9 mouse cellular contexts compared by ENCODE assay signal in the genomic region with DNA sequence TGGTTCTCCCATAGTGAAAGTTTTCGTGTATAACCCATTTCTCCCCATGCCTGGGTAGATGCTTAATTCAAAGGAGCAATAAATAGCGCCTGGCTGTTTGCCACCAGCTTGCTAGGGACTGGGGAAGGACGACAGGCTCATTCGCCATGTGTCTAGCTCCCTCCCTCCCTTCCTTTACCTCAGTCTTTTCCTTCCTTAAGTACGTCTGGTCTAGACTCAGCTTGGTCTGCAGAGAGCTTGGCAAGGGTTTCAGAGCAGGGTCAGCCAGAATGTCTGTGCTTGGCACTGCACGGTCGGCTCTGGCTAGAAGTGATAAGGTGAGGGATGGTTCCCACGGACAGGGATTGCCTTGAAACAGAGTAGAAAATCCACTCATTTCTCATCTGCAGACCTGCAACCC.
A peak's percentile ranks its signal among the peaks of the same experiment; 100 is the strongest.
DNase-seq lines count a peak whose midpoint lies in the region; ATAC-seq and TF ChIP-seq lines count a peak whose summit lies in the region.
"Had no signal": no experiment of that assay in that cellular context is flagged by ENCODE, and none has a peak within 500 bp of the region (broad histone marks: within the 10 kb centered on the region; RNA-seq: fewer than 3 reads in every experiment).

No protein-coding gene starts in this region.

- no peaks in the 10 kb centered on the region; the same call in 1 of the 2 replicates for H3K36me3 ChIP-seq in lung, embryonic 14.5 days (ENCODE audit: insufficient read depth)
- H3K36me3 ChIP-seq in limb, embryonic 14.5 days (ENCODE audit: control insufficient read depth, insufficient read depth, low read length), result no peaks in the 10 kb centered on the region; the same call in 1 of the 2 replicates
- H3K36me3 ChIP-seq: stomach, embryonic 15.5 days had no signal

- no peak for TF ChIP-seq CTCF in lung, embryonic 14.5 days (IDR thresholded peaks at IDR 0.05; ENCODE audit: low read depth)
- no peak for TF ChIP-seq CTCF in brain, embryonic 14.5 days (IDR thresholded peaks at IDR 0.05; ENCODE audit: borderline replicate concordance, extremely low read depth, insufficient read depth, insufficient read length)
- no peak for TF ChIP-seq CTCF in gastrocnemius, adult 2 months (IDR thresholded peaks at IDR 0.05)

- no peak; the same call in 1 of the 2 replicates for ATAC-seq in lung, embryonic 14.5 days (ENCODE audit: insufficient read depth)
- no peak for ATAC-seq in limb, embryonic 14.5 days (ENCODE audit: low FRiP score, low read depth)
- ATAC-seq: forebrain, embryonic 13.5 days had no signal

- no peak overlapping the region; the same call in 1 of the 2 replicates for H3K4me2 ChIP-seq in lung, embryonic 14.5 days
- H3K4me2 ChIP-seq in limb, embryonic 14.5 days (replicated peaks; ENCODE audit: low read depth, low read length, severe bottlenecking), result no peak overlapping the region
- H3K4me2 ChIP-seq: forebrain, embryonic 13.5 days; stomach, embryonic 15.5 days had no signal

- no peak overlapping the region for H3K9ac ChIP-seq in lung, embryonic 14.5 days
- no peak overlapping the region for H3K9ac ChIP-seq in limb, embryonic 14.5 days (ENCODE audit: low read depth, low read length, severe bottlenecking)
- H3K9ac ChIP-seq: forebrain, embryonic 13.5 days; stomach, embryonic 15.5 days had no signal

- H3K27ac ChIP-seq in lung, embryonic 14.5 days (ENCODE audit: low read depth), result no peak overlapping the region; the same call in 1 of the 2 replicates
- H3K27ac ChIP-seq in gastrocnemius, adult 2 months, result peak overlapping the region; percentile 62
- H3K27ac ChIP-seq in limb, embryonic 14.5 days (replicated peaks; ENCODE audit: low read depth, low read length), result 0 out of 2 replicates have a peak overlapping the region, but pooled peaks have one; percentile 10
- H3K27ac ChIP-seq: forebrain, embryonic 13.5 days; stomach, embryonic 15.5 days had no signal

- no peak for TF ChIP-seq POLR2A in brain, embryonic 14.5 days (IDR thresholded peaks at IDR 0.05; ENCODE audit: borderline replicate concordance, extremely low read depth, insufficient read depth, insufficient read length, poor library complexity, severe bottlenecking)
- TF ChIP-seq POLR2A in limb, embryonic 14.5 days (IDR thresholded peaks at IDR 0.05; ENCODE audit: borderline replicate concordance, extremely low read depth, insufficient read depth, insufficient read length), result no peak

- H3K4me1 ChIP-seq in lung, embryonic 14.5 days (ENCODE audit: insufficient read depth), result peaks cover 10% of the 10 kb centered on the region; the same call in 1 of the 2 replicates
- H3K4me1 ChIP-seq in limb, embryonic 14.5 days (ENCODE audit: control insufficient read depth, insufficient read depth, low read length), result peaks cover 13% of the 10 kb centered on the region

- WGBS in lung, embryonic 14.5 days, result 27% methylated on average over 8 of the region's 8 CpGs
- WGBS in limb, embryonic 14.5 days, result 33% methylated on average over 8 of the region's 8 CpGs

- H3K4me3 ChIP-seq in lung, embryonic 14.5 days (ENCODE audit: low read depth, low read length), result no peak overlapping the region
- no peak overlapping the region for H3K4me3 ChIP-seq in gastrocnemius, adult 2 months
- no peak overlapping the region for H3K4me3 ChIP-seq in limb, embryonic 14.5 days (replicated peaks; ENCODE audit: low read length)
- H3K4me3 ChIP-seq: forebrain, embryonic 13.5 days; stomach, embryonic 15.5 days had no signal

- H3K27me3 ChIP-seq in lung, embryonic 14.5 days (ENCODE audit: insufficient read depth, low read length), result no peaks in the 10 kb centered on the region
- H3K27me3 ChIP-seq in limb, embryonic 14.5 days (ENCODE audit: control insufficient read depth, insufficient read depth, low read length), result no peaks in the 10 kb centered on the region
- H3K27me3 ChIP-seq: forebrain, embryonic 13.5 days; stomach, embryonic 15.5 days had no signal

- no peaks in the 10 kb centered on the region for H3K9me3 ChIP-seq in lung, embryonic 14.5 days (ENCODE audit: low read depth, low read length)
- no peaks in the 10 kb centered on the region for H3K9me3 ChIP-seq in limb, embryonic 14.5 days (ENCODE audit: control insufficient read depth, low read length)
- H3K9me3 ChIP-seq: forebrain, embryonic 13.5 days; stomach, embryonic 15.5 days had no signal

- intact Hi-C loops in gastrocnemius, adult 2 months (cut with DNase I), result no loop called here

- peak; percentile 81 for DNase-seq in lung, embryonic 14.5 days
- DNase-seq in lung, postnatal 25 days (ENCODE audit: low spot score), result no peak
- peak; percentile 77 for DNase-seq in brain, embryonic 14.5 days (ENCODE audit: low read depth)
- peak; percentile 57 for DNase-seq in gastrocnemius, adult 2 months
- peak; percentile 60 for DNase-seq in limb, embryonic 14.5 days (ENCODE audit: low spot score)
- DNase-seq in urinary bladder, postnatal 10 days (ENCODE audit: low spot score), result no peak
- DNase-seq in thymus, postnatal 4 days, result no peak

Comparison
In these comparisons a context has a peak if more than half of its experiments do, and no peak if none do; other contexts are left out.
1. DNase-seq: peak in lung, embryonic 14.5 days (single experiment), brain, embryonic 14.5 days (single experiment), gastrocnemius, adult 2 months (single experiment) and limb, embryonic 14.5 days (single experiment); none in lung, postnatal 25 days (single experiment), urinary bladder, postnatal 10 days (single experiment) and thymus, postnatal 4 days (single experiment).